Mouse (Mus musculus) monocyte, adult 59 days (primary cell): ENCODE data around the gene Rabep1. TPM values are rescaled to one million over a fixed set of nuclear protein-coding genes. Genes with fewer than 3 reads are reported as not detected.

Experiments used
- total RNA-seq, 2 experiments: library from RNA; stranded (reverse); gene quantifications; one replicate each; pipeline ENCODE4 v1.2.4; 2023

The Rabep1 gene
- total RNA-seq, result 10 to 100 TPM; 32.1 to 34.3 TPM

GRCm38 (mm10) chr11:70844559-70845456 is at the start of gene Rabep1:
TSS of gene Rabep1 (plus strand) at chr11:70844778.

DNA sequence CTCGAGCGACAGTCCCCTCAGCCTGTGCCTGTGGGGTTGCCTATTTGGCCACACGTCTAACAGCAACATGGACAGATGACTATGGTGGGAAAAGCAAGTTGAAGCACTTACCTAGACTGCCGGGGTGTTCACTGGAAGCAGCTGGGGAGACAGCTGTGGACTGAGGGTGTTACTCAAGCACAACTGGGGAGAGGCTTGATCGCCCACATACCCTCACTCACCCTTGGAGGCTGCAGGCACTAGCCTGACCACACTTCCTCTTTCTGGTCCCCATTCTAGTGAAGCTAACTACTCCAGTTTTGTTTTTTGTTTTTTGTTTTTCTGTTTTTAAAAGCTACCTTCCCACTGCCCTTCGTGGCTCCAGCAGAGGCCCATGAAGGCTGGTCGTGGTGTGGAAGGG is 32.2 kb upstream of the Rabep1 start, which contains the start of gene Scimp:
Scimp (minus strand) TSS at position 222 of the 400 bp plus-strand sequence.

DNA sequence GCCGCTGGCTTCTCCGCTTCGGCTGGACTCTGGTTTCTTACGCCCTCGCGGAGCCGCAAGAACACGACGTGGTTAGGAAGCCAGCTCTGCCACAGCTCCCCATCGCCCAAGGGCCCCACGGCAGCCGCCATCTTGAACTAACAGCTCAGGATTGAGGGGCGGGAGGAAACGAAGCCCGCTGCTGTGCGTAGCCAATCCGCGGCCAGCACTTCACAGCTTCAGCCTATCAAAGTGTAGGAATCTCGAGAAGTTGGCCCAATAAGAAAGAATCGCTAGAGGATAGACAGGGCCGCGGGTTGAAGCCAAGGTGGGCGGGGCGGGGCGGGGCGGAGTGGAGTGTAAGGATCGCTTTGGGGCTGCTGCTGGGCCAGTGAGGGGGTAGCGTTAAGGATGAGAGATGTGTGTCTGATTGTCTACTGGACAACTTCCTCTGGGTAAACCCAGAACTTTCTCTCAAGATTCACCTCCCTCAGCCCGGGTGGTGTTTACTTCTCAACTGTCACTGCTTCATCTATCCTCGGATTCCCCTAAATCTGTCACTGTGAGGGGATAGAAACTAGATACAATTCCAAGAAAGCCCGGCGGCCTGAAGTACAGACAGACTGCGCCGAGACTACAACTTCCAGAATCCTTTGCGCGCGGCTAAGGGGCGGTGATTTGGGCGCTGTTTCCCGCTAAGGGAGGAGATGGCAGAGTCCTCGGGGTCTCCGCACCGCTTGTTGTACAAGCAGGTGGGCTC is 125.4 kb downstream of the Rabep1 start, which contains the start of the genes Nup88 and Rpain:
Nup88 (minus strand) TSS at position 153 of the 739 bp plus-strand sequence.
Rpain (plus strand) TSS at position 393 of the 739 bp plus-strand sequence.

DNA sequence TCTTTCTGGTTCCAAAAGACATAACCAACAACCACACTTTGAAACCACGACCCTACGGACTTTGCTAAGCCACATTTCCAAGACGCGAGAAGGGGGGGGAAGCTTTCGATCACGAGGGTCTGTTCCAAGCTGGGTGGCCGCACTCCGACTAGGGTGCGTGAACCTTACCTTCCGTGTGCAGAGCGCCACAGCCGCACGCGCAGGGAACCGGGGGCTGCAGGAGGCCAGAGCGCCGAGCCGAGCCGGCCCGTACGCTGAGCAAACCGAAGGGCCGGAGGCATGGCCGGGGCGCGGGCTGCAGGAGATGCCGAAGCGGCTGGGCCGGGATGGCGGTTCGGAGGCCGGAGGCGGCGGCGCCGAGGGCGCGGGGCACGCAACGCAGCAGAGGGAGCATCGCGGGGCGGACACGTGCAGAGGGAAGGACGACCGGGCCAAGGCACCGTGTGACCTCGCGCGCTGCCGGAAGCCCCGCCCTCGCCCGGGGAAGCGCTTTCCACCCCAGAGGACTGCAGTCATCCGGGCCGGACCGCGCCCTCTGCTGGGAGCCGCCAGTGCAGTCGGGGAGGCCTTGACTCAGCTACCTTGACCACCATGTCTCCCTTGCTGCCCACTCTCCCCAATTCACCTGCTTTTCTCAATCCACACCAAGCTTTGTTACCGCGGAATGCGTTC is 138.1 kb downstream of the Rabep1 start, which contains the start of gene C1qbp:
C1qbp (minus strand) TSS at position 470 of the 672 bp plus-strand sequence.

Other genes starting within 250 kb of the Rabep1 start
- gene 4930544D05Rik, start 228.9 kb upstream of the Rabep1 start, total RNA-seq, result not detected
- gene Chrne, start 225.6 kb upstream of the Rabep1 start, total RNA-seq, result not detected
- gene Gp1ba, start 205.7 kb upstream of the Rabep1 start, total RNA-seq, result not detected
- 10 to 100 TPM; 75.4 to 76.7 TPM for gene Rnf167, start 197.5 kb upstream of the Rabep1 start, total RNA-seq
- gene Slc25a11, start 197.3 kb upstream of the Rabep1 start, total RNA-seq, result 10 to 100 TPM; 75.2 to 82.1 TPM
- 1,000 to 10,000 TPM; 1,347 to 1,617 TPM for gene Pfn1, start 190.1 kb upstream of the Rabep1 start, total RNA-seq
- gene Eno3, start 187.6 kb upstream of the Rabep1 start, total RNA-seq, result 100 to 1,000 TPM; 117 to 142 TPM
- 10 to 100 TPM; 34.8 to 45.8 TPM for gene Spag7, start 175.4 kb upstream of the Rabep1 start, total RNA-seq
- gene Camta2, start 156.7 kb upstream of the Rabep1 start, total RNA-seq, result 100 to 1,000 TPM; 102 to 115 TPM
- not detected for gene Inca1, start 144.6 kb upstream of the Rabep1 start, total RNA-seq
- gene Kif1c, start 144.2 kb upstream of the Rabep1 start, total RNA-seq, result 10 to 100 TPM; 45.8 to 47.4 TPM
- 1 to 10 TPM; 1.1 to 2.1 TPM for gene Zfp3, start 80.6 kb upstream of the Rabep1 start, total RNA-seq
- gene Scimp, start 32.2 kb upstream of the Rabep1 start, total RNA-seq, result 1 to 10 TPM; 4.6 to 5.6 TPM
- 10 to 100 TPM; 56.3 to 65.5 TPM for gene Nup88, start 125.2 kb downstream of the Rabep1 start, total RNA-seq
- gene Rpain, start 125.4 kb downstream of the Rabep1 start, total RNA-seq, result 10 to 100 TPM; 30.3 to 36.2 TPM
- 10 to 100 TPM; 55.7 to 60.5 TPM for gene C1qbp, start 138.2 kb downstream of the Rabep1 start, total RNA-seq
- gene Dhx33, start 159.7 kb downstream of the Rabep1 start, total RNA-seq, result 10 to 100 TPM; 18.1 to 21.5 TPM
- 10 to 100 TPM; 13.0 to 18.3 TPM for gene Mis12, start 174.8 kb downstream of the Rabep1 start, total RNA-seq
- gene Derl2, start 175.1 kb downstream of the Rabep1 start, total RNA-seq, result 10 to 100 TPM; 39.1 to 44.5 TPM
- not detected for gene 6330403K07Rik, start 188.7 kb downstream of the Rabep1 start, total RNA-seq